Mouse (Mus musculus): ENCODE results near the gene Snx3.

The Snx3 gene

DNA sequence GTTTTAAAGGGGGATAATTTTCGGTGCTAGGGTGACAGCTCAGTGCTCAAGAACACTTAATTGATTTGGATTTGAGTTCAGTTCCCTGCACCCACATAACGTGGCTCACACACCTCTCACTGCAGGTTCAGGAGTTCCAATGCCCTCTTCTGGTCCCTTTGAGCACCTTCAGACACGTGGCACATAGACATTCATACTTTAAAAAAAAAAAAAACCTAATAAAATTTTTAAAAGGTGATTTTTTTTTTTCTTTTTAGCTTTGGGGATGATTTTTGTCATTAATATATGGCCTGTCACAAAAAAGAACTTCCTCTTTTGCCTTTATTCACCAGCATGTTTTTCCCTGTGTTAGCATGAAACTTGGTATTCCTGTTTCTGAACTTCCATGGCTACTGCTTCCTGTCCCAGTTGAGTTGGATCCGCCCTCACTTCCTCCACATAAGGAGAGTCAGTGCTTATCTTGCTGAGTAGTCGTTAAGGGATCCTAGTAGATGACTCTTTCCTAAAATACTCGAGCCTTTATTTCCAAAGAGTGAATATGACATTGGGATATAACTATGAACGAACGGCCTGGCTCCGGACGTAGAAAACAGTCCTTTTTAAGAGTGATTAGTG lies 2.4 kb downstream of the Snx3 start:
- peak; percentile 44 for DNase-seq (ENCODE audit: low read depth, low spot score)

DNA sequence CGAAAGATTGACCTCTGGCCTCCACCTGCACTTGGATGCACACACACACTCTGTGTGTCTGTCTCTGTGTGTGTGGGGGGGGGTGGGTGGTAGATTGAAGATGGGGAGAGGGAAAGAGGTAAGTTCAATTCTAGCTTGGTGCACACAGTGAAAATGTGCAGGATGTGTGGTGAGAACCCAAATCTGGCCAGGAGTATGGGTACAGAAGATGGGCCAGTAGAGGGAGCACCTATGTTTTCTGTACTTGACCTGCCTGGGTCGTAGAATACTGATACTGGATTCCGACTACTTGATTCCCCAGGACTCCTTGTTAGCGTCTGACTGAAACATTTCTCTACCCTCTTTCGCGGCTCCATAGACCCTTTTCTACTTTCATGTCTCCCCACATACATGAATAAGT lies 8.3 kb downstream of the Snx3 start:
- DNase-seq (ENCODE audit: low read depth, low spot score): no peak

DNA sequence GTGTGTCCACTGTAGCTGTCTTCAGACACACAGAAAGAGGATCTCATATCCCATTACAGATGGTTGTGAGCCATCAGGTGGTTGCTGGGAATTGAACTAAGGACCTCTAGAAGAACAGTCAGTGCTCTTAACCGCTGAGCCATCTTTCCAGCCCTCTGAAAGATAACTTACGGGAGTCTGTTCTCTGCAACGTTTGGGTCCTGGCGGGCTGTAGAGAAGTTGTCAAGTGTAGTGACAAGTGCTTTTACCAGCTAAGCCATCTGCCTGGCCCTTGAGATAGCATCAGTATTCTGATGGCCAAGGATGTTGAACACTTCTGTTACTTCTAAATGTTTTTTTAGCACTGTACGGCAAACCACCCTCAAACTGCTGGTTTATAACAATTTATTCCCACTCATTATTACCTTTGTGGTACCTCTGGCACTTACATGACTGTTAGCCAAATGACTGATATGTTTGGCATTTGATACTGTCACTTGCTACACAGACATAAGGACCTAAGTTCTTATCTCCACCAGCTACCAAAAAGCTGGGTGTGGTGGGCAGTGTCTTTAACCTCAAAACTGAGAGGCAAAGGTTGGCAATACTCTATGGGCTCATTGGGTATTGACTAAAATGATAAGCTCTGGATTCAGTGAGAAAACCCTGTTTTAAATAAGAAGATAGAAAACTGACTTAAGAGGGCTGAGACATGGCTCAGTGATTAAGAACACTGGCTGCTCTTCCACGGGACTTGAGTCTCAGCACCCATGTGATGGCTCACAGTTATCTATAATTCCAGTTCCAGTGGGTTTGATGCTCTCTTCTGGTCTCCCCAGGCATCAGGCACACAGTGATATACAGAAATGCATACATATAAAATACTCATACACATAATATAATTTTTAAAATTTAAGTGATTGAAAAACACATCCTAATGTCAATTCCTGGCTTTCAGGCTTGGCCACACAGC lies 9.6 kb downstream of the Snx3 start:
- no peak for DNase-seq (ENCODE audit: low read depth, low spot score)

DNA sequence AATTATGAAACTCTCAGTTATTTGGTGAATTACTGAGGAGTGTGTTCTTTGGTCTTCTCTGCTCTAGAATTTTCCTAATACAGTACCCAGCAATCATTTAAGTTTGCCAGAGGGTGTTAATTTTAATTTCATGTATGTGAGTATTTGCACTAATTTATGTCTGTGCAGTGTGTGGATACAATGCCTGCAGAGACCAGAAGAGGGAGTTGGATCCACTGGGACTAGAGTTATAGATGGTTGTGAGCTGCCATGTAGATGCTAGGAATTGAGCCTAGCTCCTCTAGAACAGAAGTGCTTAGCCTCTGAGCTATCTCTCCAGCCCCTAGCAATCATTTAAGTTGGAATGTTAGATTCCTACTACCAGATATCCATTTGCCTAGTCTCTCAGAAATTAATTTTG lies 12.3 kb downstream of the Snx3 start:
- no peak for DNase-seq (ENCODE audit: low read depth, low spot score)

DNA sequence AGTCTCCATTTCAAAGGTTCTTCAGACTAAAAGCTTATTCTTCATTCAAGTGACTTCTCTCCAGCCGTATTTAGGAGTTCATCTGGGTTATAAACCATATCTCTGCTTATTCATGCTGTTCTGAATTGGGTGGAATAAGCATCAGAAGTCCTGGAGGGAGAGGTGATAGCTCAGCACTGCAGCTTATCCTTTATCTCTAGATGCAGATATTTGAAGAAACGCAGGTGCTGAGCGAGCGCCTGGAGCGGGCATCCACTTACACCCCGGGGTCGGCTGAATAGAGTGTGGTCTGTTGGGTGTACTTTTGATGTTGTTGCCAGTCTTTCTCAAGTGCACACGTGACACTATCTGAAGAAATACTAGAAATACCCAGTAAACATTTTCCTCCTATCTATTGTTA lies 16.5 kb downstream of the Snx3 start:
- DNase-seq (ENCODE audit: low read depth, low spot score): no peak

DNA sequence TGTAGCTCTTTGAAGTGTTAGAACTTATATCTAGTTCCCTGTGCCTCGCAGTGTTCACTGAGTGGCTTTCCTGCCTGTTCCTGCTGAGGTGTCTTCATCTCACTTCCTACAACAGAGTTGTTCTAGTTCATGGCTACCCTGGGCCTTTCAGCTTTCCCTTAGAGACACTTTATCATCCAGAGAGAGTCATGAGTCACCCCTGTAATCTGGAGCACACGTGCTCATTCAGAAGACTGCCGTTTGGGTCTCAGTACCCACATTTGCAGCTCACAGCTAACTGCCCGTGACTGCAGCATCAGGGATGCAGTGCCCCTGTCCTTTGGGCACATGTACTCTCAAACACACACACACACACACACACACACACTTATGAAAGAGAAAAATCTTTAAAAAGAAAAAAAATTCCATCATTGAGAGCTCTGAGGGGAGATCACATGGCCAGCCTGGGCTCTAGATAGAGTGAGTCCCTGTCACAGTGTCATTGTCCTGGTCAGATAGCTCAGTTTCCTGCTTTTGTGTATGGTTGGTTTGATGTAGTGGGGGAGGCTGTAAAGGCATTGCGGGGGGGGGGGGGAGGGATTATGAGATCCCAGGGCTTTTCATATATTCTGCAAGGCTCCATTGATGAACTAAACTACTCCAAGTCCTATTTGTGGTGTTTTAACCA lies 19.6 kb downstream of the Snx3 start:
- DNase-seq (ENCODE audit: low read depth, low spot score): no peak

DNA sequence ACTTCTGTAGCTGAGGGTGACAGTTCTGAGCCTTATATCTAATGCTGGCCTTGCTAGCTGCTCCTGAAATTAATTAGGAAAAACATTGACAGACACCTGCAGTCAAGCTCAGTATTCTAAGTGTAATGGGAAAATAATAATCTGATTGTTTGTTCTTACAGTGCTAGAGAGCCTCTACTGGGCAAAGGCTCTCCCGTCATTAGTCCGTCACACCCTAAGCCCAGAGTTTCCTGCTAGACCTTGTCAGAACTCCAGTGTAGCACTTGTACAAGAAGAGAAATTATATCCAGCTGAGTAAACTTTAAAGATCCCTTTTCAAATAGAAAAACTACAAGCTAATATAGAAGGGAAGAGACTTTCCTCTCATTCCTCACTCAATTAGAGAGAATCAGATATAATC lies 21.1 kb downstream of the Snx3 start:
- no peak for DNase-seq (ENCODE audit: low read depth, low spot score)

DNA sequence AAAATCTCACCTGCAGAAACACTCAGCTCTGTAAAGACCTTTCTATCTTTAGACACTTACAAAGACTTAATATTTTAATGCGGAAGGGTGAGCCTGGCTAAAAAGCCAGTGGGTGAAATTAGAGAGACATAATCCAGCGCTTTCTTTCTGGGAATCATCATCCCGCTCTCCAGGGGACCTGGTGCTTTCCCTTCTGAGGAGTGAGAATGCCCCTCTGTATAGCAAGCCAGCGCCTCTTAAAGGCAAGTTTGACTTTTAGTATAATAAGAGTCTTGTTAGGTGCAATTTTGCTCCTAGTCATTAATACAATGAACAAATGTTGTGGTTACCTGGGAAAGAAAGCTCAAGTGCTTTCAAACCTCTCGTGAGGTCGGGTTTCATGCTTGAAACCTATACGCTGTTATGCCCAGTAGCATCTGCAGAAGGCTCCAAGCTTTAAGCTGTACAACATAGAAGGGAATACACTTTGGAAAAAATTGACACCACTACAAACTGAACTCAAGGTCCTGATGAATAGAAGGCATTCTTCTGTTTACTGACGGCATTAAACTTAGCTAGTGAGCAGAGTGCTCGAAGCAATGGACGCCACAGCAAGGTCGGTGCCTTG lies 21.8 kb downstream of the Snx3 start:
- DNase-seq (ENCODE audit: low read depth, low spot score): no peak

DNA sequence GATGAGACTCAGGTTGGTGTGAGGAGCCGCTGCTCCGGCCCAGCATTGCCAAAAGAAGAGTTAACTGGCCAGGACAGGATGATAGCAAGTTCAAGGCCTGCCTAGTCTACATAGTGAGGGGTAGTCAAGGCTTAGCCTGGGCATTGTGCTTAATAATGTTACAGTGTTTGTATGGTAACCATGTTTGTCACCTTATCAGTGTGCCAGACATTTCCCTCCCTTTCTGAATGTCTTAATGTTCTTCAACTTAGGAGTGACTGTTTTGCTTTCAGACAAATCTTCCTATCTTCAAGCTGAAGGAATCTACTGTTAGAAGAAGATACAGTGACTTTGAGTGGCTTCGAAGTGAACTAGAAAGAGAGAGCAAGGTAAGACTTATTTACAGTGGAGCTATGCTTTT lies 23.9 kb downstream of the Snx3 start:
- no peak for DNase-seq (ENCODE audit: low read depth, low spot score)

DNA sequence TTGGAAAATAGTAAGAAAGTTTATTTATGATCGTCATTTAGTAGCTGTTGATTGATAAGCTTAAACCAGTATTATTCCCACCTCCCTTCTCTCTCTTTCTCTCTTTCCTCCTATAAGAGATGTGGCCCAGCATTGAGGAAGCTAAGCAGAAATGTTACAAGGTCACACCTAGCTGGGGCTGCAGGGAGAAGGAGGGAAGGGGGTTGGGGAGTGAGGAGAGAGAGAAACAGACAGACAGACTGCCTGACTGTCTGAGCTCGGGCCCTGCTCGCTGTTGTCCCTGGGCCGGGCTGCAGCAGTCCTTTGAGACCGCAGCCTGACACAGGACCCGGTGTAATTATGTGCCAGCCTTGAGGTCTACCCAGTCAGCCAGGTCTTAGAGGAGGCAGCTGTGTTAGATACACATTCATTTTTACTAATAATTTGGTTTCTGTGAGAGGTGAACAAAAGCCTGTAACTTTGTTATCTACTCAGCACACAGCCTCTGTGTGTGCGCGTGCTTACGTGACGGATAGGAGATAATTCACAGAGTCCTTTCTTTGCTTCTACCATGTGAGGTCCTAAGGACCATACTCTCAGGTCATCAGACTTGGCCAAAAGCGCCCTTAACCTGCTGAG lies 32.1 kb downstream of the Snx3 start:
- DNase-seq (ENCODE audit: low read depth, low spot score): no peak

DNA sequence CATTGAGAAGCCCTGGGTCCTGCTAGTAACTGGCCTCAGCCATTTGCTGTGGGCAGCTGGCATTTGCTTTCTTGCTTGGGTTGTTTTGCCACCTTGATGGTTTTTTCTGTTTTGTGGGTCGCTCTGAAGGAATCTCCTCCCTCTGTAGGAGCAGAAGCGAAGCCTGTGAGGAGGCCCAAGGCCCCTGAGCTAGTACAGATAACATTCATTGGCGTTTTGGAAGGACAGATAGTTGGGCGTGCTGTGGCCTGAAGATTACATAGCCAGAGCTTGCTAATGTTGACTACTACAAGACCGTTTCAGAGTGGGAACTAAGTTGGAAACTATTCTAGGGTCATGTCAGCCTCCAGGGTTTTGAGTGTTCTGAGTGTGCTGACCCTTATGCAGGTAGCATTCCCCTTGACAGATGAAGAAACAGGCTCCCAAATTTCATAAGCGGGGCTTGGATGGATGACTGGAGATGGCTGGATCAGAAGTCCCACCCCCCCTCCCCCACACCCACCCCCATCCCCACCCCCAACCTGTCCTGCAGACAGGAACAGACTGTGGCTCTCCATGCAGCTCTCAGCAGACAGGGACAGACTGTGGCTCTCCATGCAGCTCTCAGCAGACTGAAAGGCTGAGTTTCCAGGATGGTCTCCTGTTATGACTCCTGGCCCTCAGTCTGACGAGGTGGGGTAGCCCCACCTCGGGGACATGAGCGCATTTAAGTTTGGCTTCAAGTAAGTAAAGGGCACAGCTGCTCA lies 35.9 kb downstream of the Snx3 start:
- no peak for DNase-seq (ENCODE audit: low read depth, low spot score)

DNA sequence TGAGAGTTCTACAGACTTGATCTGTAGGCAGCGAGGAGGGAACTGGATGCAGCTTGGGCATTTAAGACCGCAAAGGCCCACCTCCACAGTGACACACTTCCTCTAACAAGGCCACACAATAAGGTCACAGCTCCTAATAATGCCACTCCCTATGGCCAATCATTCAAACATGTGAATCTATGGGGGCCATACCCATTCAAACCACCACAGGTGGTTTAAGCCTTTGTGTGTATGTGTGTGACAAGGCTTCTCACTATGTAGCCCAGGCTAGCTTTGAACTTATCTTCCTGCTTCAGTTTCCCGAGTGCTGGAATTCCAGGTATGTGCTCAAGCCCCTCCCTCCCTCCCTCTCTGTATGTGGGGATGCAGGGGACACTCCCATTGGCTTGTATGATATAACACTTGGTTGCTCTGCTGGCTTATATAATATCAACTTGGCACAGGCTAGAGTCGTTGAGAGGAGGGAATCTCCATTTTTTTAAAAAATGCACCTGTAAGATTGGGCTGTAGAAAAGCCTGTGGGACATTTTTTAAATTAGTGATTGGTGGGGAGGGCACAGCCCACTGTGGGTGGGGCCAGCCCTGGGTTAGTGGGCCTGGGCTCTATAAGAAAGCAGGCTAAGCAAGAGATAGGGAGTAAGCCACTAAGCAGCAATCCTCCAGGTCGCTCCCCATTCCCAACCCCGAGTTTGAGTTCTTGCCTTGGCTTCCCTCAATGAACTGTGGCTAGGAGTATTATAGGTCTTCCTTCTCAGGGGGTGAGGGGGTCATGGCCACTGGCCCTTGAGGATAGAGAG lies 44.1 kb downstream of the Snx3 start:
- no peak for DNase-seq (ENCODE audit: low read depth, low spot score)

DNA sequence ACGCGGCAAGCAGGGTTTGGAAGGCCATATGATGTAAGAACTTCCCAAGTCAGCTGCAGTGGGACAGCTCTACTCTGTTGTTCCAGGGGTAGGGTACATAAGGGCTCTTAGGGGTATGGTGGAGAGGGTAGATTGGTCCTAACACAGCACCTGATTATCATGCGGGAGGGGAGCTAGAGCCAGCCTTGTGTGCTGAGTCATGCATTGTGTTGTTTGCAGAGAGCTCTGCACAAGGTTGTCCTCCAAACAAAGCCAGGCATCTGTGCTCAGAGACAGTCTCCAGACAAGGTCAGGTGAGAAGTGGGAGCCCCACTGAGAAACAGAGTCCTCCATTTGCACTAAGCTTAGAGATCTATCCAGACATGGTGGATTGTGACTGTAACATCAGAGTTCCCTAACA lies 44.7 kb downstream of the Snx3 start:
- no peak for DNase-seq (ENCODE audit: low read depth, low spot score)

DNA sequence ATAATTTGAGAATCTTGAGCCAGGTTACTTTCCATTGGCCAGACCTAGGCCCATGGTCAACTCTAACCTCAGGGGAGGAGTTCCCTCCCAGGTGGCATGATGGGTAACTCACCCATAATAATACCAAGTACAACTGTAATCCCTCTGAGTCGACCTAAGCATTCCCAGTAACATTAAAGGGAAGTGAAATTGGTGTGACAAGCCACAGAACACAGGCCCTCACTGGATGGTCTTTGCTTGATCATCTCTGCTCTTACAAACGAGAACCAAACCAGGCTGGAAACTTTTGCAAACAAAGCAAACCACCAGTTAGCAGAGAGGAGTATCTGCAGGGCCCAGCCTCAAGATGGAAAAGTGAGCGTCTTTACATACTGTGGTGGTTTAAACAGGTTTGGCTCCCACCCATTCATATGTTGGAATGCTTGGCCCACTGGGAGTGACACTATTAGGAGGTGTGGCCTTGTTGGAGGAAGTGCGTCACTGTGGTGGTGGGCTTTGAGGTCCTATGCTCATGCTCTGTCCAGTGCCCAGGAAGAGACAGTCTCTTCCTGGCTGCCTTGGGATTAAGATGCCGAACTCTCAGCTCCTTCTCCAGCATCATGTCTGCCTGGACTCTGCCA lies 57.9 kb downstream of the Snx3 start:
- DNase-seq (ENCODE audit: low read depth, low spot score): no peak

DNA sequence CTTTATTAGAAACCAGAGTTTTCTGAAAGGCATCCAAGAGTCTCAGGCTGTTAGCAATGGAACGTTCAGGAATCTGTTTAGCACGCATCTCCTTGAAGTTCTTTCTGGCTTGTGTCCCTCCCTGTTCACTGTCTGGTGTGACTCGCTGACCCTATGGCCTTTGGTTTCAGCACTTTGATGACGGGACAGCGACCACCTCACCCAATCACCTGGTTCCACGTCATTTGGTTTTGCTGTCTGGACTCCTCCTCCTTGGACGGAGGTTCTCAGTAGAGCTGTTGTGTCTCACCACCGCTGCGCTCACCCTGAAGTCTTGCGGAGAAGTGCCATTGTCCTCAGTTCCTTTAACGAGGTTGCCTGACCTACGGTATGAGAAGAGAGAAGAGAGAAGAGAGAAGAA lies 60.4 kb downstream of the Snx3 start:
- no peak for DNase-seq (ENCODE audit: low read depth, low spot score)

DNA sequence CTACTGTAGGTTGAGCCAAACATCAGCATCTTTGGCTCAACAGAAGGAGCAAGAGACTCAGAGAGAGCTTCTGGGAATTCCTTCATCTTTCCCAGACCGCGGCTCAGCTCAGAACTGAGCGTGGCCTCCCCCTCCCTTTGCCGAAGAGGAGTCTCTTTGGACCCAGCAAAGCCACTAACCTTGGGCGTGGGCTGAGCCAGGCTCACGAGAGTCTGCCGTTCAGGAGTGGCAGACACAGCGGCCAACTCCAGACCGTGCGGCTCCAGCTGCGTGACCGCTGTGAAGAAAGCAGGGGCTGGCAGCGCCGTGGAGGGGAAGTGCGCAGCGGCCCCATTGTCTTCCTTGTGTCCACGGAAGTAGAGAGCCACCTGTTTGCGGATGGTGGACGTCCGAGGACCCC lies 70.7 kb downstream of the Snx3 start:
- DNase-seq (ENCODE audit: low read depth, low spot score): no peak

DNA sequence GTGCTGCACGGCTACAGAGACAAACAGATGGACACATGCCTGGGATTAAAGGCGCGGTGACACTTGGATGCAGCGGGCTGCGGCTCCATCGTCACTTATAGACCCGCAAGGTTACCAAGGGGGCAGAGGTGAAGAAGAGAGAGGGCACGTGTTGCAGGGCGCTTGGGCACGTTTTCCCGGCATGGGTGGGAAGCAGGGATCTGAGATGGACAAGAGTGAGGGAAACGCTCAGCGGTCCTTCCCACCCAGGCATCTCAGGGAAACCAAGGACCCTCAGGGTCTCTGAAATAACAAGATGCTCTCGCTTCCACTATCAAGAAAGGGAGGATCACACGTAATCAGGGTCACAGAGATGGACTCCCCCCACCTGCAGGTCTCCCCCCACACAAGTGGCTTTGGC lies 71.1 kb downstream of the Snx3 start:
- DNase-seq (ENCODE audit: low read depth, low spot score): no peak

DNA sequence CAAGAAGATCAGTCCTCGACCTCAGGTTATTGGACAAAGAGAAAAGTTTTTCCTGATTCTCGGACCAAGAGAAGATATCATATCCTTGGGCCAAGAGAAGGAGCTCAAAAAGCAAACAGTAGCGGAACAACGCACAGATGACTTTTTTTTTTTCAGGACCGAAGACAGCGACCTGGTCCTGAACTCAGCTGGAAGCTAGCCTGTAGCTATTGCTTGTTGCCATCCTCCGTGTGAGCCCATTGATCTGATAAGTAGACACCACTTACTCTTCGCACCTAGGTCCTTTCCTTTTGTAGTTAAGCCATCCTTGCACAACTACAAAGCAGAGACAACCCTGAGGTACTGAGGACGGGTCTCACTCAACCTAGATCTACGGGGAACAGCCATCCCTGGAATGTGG lies 72.8 kb downstream of the Snx3 start:
- DNase-seq (ENCODE audit: low read depth, low spot score): no peak

DNA sequence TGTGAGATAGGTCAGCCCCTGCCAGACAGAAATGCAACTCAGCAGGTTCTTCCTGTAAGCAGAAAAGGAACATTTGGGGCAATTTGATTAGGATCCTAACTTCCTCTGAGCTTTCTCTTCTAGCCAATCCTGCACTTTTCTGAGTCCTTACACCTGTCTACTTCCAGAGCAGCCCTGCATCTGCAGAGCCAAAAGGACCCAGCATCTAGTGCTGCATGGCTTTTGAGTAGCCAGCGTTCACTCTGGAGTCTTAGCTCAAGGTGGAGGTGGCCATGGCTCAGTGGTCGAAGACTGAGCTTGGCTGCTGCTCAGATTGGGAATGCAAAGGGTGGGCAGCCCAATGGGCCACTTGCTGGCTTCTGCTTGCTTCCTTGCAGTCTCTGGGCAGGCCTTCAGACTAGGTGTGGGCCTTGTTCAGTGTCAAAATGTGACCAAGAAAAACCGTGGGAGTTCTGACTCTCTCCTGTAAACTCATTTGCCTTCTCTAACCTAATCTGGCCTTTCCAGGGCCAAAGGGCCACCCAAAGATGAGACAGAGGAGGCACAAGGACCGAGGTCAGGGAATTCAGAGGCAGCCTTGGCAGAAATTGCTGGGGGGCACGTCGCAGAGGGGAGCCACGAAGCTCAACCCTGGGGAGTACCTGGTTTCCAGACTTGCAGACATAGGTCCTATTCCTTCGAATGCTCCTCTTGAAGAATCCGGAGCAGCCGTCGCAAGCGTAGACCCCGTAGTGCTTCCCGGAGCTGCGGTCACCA lies 75.9 kb downstream of the Snx3 start:
- DNase-seq (ENCODE audit: low read depth, low spot score): no peak
